Mouse (Mus musculus): ENCODE results near the gene Zfp759. TPM values are rescaled to one million over a fixed set of nuclear protein-coding genes. Genes with fewer than 3 reads are reported as not detected.
"Not testable (repeated sequence)": the region's sequence is repeated elsewhere in the genome, so short reads cannot be mapped to it uniquely, and the experiment has no call there.

Gene Zfp759
- polyA plus RNA-seq, 1 experiment: 0.04 TPM

DNA sequence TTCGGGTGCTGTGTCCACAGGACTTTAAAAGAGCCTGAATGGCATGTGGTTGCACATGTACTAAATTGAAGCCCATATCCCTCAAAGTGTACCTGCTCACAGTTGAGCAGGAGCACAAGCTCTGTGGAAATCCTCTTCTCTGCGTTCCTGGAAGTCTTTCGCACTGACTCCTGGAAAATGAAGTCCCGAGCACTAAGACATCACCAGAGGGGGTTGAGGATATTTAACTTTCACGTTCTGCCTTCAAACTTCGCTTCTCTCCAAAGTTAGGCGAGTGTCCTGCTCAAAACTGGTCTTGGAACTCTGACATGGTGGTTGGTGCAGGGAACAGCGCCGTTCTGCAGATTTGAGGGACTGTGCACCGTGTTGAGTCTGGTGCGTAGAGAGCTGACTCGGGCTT is 9.4 kb upstream of the Zfp759 start:
- H3K4me1 ChIP-seq: peaks cover 27% of the 10 kb centered on the region
- peaks cover 19% of the 10 kb centered on the region for H3K9me3 ChIP-seq
- H3K36me3 ChIP-seq (replicated peaks; ENCODE audit: low read length): no peaks in the 10 kb centered on the region
- H3K4me3 ChIP-seq (replicated peaks): no peak overlapping the region
- no peaks in the 10 kb centered on the region for H3K27me3 ChIP-seq (replicated peaks)
- no peak for TF ChIP-seq GATA1 (IDR thresholded peaks at IDR 0.05; ENCODE audit: borderline replicate concordance, low read length)
- no peak for TF ChIP-seq FLI1 (IDR thresholded peaks at IDR 0.05; ENCODE audit: low read length)

GRCm38 (mm10) chr13:67113287-67113686 is 8.2 kb upstream of the Zfp759 start:
- Histone ChIP-seq H3K36me3 (replicated peaks; ENCODE audit: low read length) (no peaks in the 10 kb centered on the region), H3K9me3 (peaks cover 19% of the 10 kb centered on the region), H3K4me1 (peaks cover 19% of the 10 kb centered on the region), H3K27me3 (replicated peaks) (no peaks in the 10 kb centered on the region), H3K4me3 (replicated peaks) (no peak overlapping the region)
- TF ChIP-seq GATA1 (IDR thresholded peaks at IDR 0.05; ENCODE audit: borderline replicate concordance, low read length) (no peak), FLI1 (IDR thresholded peaks at IDR 0.05; ENCODE audit: low read length) (no peak)

DNA sequence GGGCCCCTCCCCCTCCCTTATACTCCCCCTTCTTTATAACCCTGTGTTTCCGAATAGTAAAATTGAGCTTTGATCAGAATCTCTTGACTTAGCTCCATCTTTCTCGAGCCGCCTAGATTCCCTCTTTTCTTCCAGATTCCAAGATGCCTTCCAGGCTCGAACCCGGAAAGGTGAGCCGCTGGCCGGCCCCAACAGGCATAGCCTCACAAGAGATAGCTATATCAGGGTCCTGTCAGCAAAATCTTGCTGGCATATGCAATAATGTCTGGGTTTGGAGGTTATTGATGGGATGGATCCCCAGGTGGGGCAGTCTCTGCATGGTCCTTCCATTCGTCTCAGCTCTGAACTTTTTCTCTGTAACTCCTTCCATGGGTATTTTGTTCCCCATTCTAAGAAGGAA is 5.3 kb upstream of the Zfp759 start, which contains the start of gene Rslcan18:
TSS of gene Rslcan18 (minus strand) at position 101 of the 400 bp plus-strand sequence.
- H3K36me3 ChIP-seq (replicated peaks; ENCODE audit: low read length); H3K4me3 ChIP-seq (replicated peaks); H3K27me3 ChIP-seq (replicated peaks): not testable (repeated sequence)
- H3K9me3 ChIP-seq: peaks cover 19% of the 10 kb centered on the region
- H3K4me1 ChIP-seq: peaks cover 12% of the 10 kb centered on the region

GRCm38 (mm10) chr13:67124460-67124859 is 3.0 kb downstream of the Zfp759 start:
- TF ChIP-seq GATA1 (IDR thresholded peaks at IDR 0.05; ENCODE audit: borderline replicate concordance, low read length) (no peak), FLI1 (IDR thresholded peaks at IDR 0.05; ENCODE audit: low read length) (no peak)

DNA sequence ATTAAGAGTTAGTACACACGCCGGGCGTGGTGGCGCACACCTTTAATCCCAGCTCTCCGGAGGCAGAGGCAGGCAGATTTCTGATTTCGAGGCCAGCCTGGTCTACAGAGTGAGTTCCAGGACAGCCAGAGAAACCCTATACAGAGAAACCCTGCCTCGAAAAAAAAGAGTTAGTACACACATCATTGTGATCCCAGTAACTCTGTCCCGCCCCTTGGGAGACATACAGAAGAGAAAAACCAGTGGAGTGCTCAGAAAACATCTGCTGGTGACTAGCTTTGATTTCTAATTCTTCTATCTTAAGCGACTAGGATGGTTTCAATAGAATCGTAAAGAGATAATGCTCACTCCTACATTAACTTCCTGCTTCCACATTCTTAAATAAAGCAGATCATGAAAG is 6.0 kb downstream of the Zfp759 start:
- not testable (repeated sequence) for H3K4me3 ChIP-seq (replicated peaks); H3K27me3 ChIP-seq (replicated peaks); H3K4me1 ChIP-seq; H3K9me3 ChIP-seq; H3K36me3 ChIP-seq (replicated peaks; ENCODE audit: low read length)

More at GRCm38 (mm10) chr13:67124460-67124859, 3.0 kb downstream of the Zfp759 start:
- Histone ChIP-seq H3K4me3 (replicated peaks) (no peak overlapping the region), H3K36me3 (replicated peaks; ENCODE audit: low read length) (no peaks in the 10 kb centered on the region), H3K9me3 (no peaks in the 10 kb centered on the region), H3K27me3 (replicated peaks) (no peaks in the 10 kb centered on the region), H3K4me1 (peaks cover 3% of the 10 kb centered on the region; the same call in 1 of the 2 replicates)

DNA sequence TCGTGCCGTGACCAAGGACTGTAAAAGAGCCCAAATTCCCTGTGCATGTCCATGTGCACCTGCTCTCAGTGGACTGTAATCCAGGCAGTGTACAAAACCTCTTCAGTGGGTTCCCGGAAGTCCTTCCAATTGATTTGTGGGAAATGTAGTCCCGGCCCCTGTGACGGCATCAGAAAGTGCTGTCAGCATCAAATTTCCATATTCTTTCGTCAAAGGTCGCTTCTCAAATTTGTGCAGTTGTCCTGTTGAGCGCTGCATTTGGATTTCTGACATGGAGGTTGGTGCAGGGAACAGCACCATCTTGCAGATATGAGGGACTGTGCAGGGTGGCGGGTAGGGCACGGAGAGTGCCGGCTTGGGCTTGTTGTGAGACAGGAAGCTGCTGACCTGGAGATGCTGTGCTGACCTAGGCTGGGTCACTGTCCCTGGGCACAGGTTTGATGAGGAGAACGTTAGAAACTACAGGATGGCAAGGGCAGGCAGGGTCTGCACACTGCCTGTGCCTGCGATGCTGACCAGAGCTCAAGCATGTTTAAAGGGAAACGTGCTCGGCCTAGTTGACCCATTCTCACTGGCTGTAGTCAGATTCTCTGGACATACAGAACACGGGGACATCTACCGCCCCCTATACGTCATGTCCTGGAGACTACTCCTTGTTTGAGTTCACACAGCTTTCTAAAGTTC is 6.7 kb downstream of the Zfp759 start:
- Histone ChIP-seq H3K4me1 (peaks cover 3% of the 10 kb centered on the region; the same call in 1 of the 2 replicates), H3K36me3 (replicated peaks; ENCODE audit: low read length) (no peaks in the 10 kb centered on the region), H3K9me3 (no peaks in the 10 kb centered on the region), H3K4me3 (replicated peaks) (peak overlapping the region; percentile 94), H3K27me3 (replicated peaks) (no peaks in the 10 kb centered on the region)
- TF ChIP-seq FLI1 (IDR thresholded peaks at IDR 0.05; ENCODE audit: low read length) (no peak), GATA1 (IDR thresholded peaks at IDR 0.05; ENCODE audit: borderline replicate concordance, low read length) (no peak)

DNA sequence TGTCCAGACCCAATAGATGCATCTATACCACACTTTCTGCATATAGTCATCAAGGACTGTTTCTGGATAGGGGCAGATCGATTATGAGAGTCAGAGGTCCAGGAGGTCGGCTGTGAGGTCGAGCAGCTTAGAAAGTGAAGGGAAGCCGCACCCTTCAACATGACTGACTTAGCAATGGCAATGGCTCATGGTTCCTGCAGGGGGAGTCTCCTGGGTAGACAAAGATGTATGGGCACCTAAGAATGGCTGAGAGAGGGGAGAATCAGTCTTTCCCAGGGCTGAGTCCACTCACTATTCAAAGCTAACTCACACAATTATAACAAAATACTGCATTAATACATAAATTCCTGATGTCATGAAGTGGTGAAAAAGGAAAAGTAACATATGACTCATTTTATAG is 44.7 kb downstream of the Zfp759 start:
- H3K36me3 ChIP-seq (replicated peaks; ENCODE audit: low read length); H3K4me3 ChIP-seq (replicated peaks); H3K4me1 ChIP-seq; H3K27me3 ChIP-seq (replicated peaks); H3K9me3 ChIP-seq: not testable (repeated sequence)

DNA sequence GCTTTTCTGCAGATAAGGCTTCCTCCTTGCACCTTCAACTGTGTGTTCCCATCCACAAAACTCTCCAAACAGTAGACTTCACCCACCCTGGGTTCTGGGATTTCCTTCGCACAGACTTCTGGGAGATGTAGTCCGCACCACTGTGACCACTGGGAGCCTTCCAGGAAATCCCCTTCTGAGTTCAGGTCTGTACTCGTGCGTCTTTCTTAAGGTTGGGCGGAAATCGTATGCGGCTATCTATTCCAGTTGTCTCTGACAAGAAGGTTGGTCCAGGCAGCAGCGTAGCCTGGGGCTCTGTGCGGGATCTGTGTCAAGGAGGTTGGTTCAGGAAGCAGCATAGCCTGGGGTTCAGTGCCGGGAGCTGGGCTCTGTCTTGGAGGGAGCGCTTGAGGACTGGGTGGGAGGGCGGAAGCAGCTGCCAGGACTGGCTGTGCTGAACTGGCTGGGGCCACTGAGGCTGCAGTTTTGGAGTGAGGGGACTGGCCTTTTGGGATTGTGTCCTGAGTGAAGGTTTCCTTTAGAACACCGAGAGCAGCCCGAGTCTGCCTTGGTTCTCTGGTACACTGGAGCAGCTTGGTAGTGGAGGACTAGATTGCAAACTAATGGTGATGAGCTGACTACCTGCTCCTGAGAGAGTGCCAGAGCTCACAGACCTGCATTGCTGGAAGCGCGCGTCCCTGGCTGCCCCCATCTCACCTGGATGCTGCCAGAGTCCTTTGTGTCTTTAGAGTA is 51.7 kb downstream of the Zfp759 start, which contains the start of gene Rsl1:
TSS of gene Rsl1 (plus strand) at position 192 of the 732 bp plus-strand sequence.
- H3K9me3 ChIP-seq; H3K27me3 ChIP-seq (replicated peaks); H3K4me1 ChIP-seq: not testable (repeated sequence)

DNA sequence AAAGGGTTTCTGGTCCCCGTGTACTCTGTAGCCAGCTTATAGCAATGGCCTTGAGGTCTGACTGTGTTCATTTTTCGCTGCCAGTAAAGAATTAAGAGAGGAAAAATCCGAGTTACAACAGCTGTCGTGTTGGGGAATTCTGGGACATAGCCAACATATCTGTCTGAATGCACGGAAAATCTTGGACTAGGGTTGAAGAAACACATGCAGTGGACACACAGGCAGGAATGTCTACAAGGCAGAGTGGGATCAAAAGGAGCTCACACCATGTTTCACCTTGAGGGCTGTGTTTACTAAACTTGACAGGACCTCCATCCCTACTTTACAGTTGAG is 52.2 kb downstream of the Zfp759 start:
- TF ChIP-seq FLI1 (IDR thresholded peaks at IDR 0.05; ENCODE audit: low read length) (no peak), GATA1 (IDR thresholded peaks at IDR 0.05; ENCODE audit: borderline replicate concordance, low read length) (no peak)
- no peaks in the 10 kb centered on the region for H3K9me3 ChIP-seq
- peaks cover 3% of the 10 kb centered on the region for H3K36me3 ChIP-seq (replicated peaks; ENCODE audit: low read length)
- no peaks in the 10 kb centered on the region for H3K27me3 ChIP-seq (replicated peaks)
- peak overlapping the region; percentile 84 for H3K4me3 ChIP-seq (replicated peaks)
- peaks cover 6% of the 10 kb centered on the region; the same call in 1 of the 2 replicates for H3K4me1 ChIP-seq

More for the DNA sequence above, 51.7 kb downstream of the Zfp759 start, which contains the start of gene Rsl1:
- not testable (repeated sequence) for H3K36me3 ChIP-seq (replicated peaks; ENCODE audit: low read length)
- H3K4me3 ChIP-seq (replicated peaks): peak within 1 kb of the TSS; percentile 90

Other genes with a start within 250 kb of the Zfp759 start
- gene Gm10767, start 216.7 kb upstream of the Zfp759 start, polyA plus RNA-seq (2012; ENCODE audit: insufficient read depth, low replicate concordance): not detected in 2 replicates
- gene Zfp712, start 60.5 kb upstream of the Zfp759 start, polyA plus RNA-seq (2012; ENCODE audit: insufficient read depth, low replicate concordance): 0.11 TPM in 1 of 2 replicates, not detected in the other
- gene Zfp708, start 23.7 kb upstream of the Zfp759 start, polyA plus RNA-seq (2012; ENCODE audit: insufficient read depth, low replicate concordance): not detected in 2 replicates
- not detected in 2 replicates for gene Gm28557, start 13.1 kb upstream of the Zfp759 start, polyA plus RNA-seq (2012; ENCODE audit: insufficient read depth, low replicate concordance)
- not detected in 2 replicates for gene Rslcan18, start 5.4 kb upstream of the Zfp759 start, polyA plus RNA-seq (2012; ENCODE audit: insufficient read depth, low replicate concordance)
- gene Rsl1, start 51.5 kb downstream of the Zfp759 start, polyA plus RNA-seq (2012; ENCODE audit: insufficient read depth, low replicate concordance): 0.13 TPM in 1 of 2 replicates, not detected in the other
- gene Zfp455, start 72.8 kb downstream of the Zfp759 start, polyA plus RNA-seq (2012; ENCODE audit: insufficient read depth, low replicate concordance): 0.04 TPM in 1 of 2 replicates, not detected in the other
- gene Zfp458, start 156.8 kb downstream of the Zfp759 start, polyA plus RNA-seq (2012; ENCODE audit: insufficient read depth, low replicate concordance): 0.06 TPM in 1 of 2 replicates, not detected in the other
- not detected in 2 replicates for gene Zfp457, start 184.8 kb downstream of the Zfp759 start, polyA plus RNA-seq (2012; ENCODE audit: insufficient read depth, low replicate concordance)
- gene Zfp595, start 210.9 kb downstream of the Zfp759 start, polyA plus RNA-seq (2012; ENCODE audit: insufficient read depth, low replicate concordance): 0.20 TPM in 1 of 2 replicates, not detected in the other
- not detected in 2 replicates for gene Gm28044, start 238.9 kb downstream of the Zfp759 start, polyA plus RNA-seq (2012; ENCODE audit: insufficient read depth, low replicate concordance)
- 0.11 TPM in 1 of 2 replicates, not detected in the other for gene Zfp953, start 238.9 kb downstream of the Zfp759 start, polyA plus RNA-seq (2012; ENCODE audit: insufficient read depth, low replicate concordance)